Mouse (Mus musculus) heart, postnatal 36 days (tissue): Measurements from ENCODE around the gene Cdkal1. TPM values are rescaled to one million over a fixed set of nuclear protein-coding genes. Genes with fewer than 3 reads are reported as not detected.
A peak's percentile ranks its signal among the peaks of the same experiment; 100 is the strongest.

ENCODE experiments used
- DNase-seq, 2 experiments: peaks; one replicate each; pipeline ENCODE4 v3.0.0; 2021 to 2022
- intact Hi-C: fragments of 180-260 bp; cut with DNase I; formaldehyde crosslinking; loops from one replicate; pipeline ENCODE4 v1.15.1; 2025
- total RNA-seq, 2 experiments: library from RNA; stranded (reverse); gene quantifications; 2 replicates each; pipeline ENCODE4 v1.2.3; 2021

Cdkal1 gene
- total RNA-seq, 2 experiments from 2014 or later = 30.8 to 32.3 TPM

GRCm38 (mm10) chr13:29164845-29165524, 690.5 kb downstream of the Cdkal1 start:
- intact Hi-C loops = no loop called here
- DNase-seq = no peak

GRCm38 (mm10) chr13:29162867-29163514, 692.5 kb downstream of the Cdkal1 start:
- intact Hi-C loops = no loop called here
- no peak for DNase-seq

DNA sequence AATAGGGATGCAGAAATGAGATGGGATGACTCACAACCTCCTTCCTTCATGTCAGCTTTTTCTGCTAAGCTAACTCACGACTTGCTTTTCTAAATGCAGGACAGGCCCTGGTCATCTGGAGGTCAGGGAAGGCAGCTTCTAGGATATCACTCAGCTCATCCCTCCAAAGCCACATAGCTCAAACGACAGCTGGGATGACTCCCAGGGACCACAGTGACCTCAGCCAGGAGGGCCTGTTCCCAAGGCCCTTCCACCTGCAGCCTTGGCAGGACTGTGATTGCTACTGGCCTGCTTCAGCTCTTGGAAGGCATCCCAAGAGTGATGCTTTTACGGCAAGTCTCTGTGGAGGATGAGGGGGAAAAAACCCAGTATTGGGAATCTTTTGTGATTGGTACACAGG, 693.0 kb downstream of the Cdkal1 start:
- intact Hi-C loops = no loop called here
- DNase-seq = peak in 1 of 2 experiments; percentile 12

- DNase-seq = no peak
- intact Hi-C loops = no loop called here
Observed at GRCm38 (mm10) chr13:29161436-29161835, 694.0 kb downstream of the Cdkal1 start.

GRCm38 (mm10) chr13:29156703-29157102, 698.8 kb downstream of the Cdkal1 start:
- intact Hi-C loops = no loop called here
- DNase-seq = no peak

GRCm38 (mm10) chr13:29155297-29155696, 700.2 kb downstream of the Cdkal1 start:
- no peak for DNase-seq
- intact Hi-C loops = no loop called here

GRCm38 (mm10) chr13:29150120-29150519, 705.4 kb downstream of the Cdkal1 start:
- no peak for DNase-seq
- intact Hi-C loops = no loop called here

- no peak for DNase-seq
- intact Hi-C loops = no loop called here
Observed at GRCm38 (mm10) chr13:29149404-29149803, 706.1 kb downstream of the Cdkal1 start.

DNA sequence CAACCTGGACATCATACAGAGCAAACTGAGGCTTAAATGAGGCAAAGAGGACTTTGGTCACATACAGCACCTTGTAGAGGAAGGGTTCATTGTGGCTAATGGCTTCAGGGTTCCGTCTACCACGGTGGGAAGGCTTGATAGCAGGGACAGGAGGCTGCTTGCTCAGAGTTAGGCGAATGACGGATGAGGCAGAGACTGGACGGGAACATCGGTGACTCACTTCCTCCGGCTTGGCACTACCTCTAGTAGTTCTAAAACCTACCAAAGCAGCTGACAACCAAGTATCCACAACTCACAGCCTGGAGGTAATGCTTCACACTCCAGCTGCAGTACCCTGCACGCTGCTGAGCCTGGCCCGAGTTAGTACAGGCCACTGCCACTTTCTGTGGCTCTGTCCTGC, 706.9 kb downstream of the Cdkal1 start:
- intact Hi-C loops = no loop called here
- no peak for DNase-seq

Other genes with a start within 250 kb of the Cdkal1 start
- gene E2f3, start 130.4 kb upstream of the Cdkal1 start, total RNA-seq = 1 to 10 TPM; 6.4 to 6.6 TPM